Comparison of ENCODE assay signal across 11 mouse cellular contexts in genomic region chr8:111565784-111566191, GRCm38 (mm10). TPM values are rescaled to one million over a fixed set of nuclear protein-coding genes. Genes with fewer than 3 reads are reported as not detected.
DNase-seq lines count a peak whose midpoint lies in the region; ATAC-seq lines count a peak whose summit lies in the region.
"Had no signal": no experiment of that assay in that cellular context is flagged by ENCODE, and none has a peak within 500 bp of the region (broad histone marks: within the 10 kb centered on the region; RNA-seq: fewer than 3 reads in every experiment).

No protein-coding gene starts in this region.

- H3K36me3 ChIP-seq in heart, embryonic 15.5 days = no peaks in the 10 kb centered on the region
- no peaks in the 10 kb centered on the region for H3K36me3 ChIP-seq in liver, embryonic 15.5 days (replicated peaks)

- 0 out of 2 replicates have a peak overlapping the region, but pooled peaks have one; percentile 39 for H3K27ac ChIP-seq in heart, embryonic 15.5 days
- H3K27ac ChIP-seq in liver, embryonic 15.5 days (replicated peaks) = peak overlapping the region; percentile 66

- no peak overlapping the region; the same call in 1 of the 2 replicates for H3K4me2 ChIP-seq in heart, embryonic 15.5 days
- peak overlapping the region; percentile 44 for H3K4me2 ChIP-seq in liver, embryonic 15.5 days

- WGBS in heart, embryonic 15.5 days = 24% methylated on average over 5 of the region's 5 CpGs
- 13% methylated on average over 5 of the region's 5 CpGs for WGBS in liver, embryonic 15.5 days (ENCODE audit: insufficient replicate concordance)

- H3K4me1 ChIP-seq in heart, embryonic 15.5 days (replicated peaks) = peaks cover 42% of the 10 kb centered on the region
- H3K4me1 ChIP-seq in liver, embryonic 15.5 days (replicated peaks) = peaks cover 71% of the 10 kb centered on the region

- no peak for DNase-seq in heart, postnatal 10 days
- peak; percentile 37 for DNase-seq in thymus, postnatal 4 days
- DNase-seq in thymus, postnatal 14 days = no peak
- DNase-seq in layer of hippocampus, postnatal 36 days = no peak
- no peak for DNase-seq in retina, embryonic 14.5 days (ENCODE audit: low spot score)
- DNase-seq: adrenal gland, postnatal 14 days; kidney, adult 2 months; thymus, postnatal 36 days had no signal

- ATAC-seq in heart, embryonic 15.5 days (replicated peaks; ENCODE audit: insufficient number of reproducible peaks, insufficient read depth, low FRiP score, low read depth) = no peak
- peak; percentile 69 for ATAC-seq in liver, embryonic 15.5 days (ENCODE audit: insufficient read depth)

- intact Hi-C loops in heart, postnatal 10 days (cut with DNase I) = no loop called here

- H3K4me3 ChIP-seq in heart, embryonic 15.5 days = no peak overlapping the region
- no peak overlapping the region for H3K4me3 ChIP-seq in liver, embryonic 15.5 days (replicated peaks)
- H3K4me3 ChIP-seq: layer of hippocampus, adult 2 months had no signal

- H3K9ac ChIP-seq in heart, embryonic 15.5 days = no peak overlapping the region
- no peak overlapping the region for H3K9ac ChIP-seq in liver, embryonic 15.5 days

- H3K9me3 ChIP-seq in heart, embryonic 15.5 days (replicated peaks) = no peaks in the 10 kb centered on the region
- H3K9me3 ChIP-seq in liver, embryonic 15.5 days (replicated peaks) = no peaks in the 10 kb centered on the region

- no peaks in the 10 kb centered on the region for H3K27me3 ChIP-seq in heart, embryonic 15.5 days
- no peaks in the 10 kb centered on the region for H3K27me3 ChIP-seq in liver, embryonic 15.5 days

RNA-seq across cellular contexts. Expression of gene Znrf1, which starts 29.9 kb away (rescaled TPM):
- polyA plus RNA-seq in heart, embryonic 15.5 days (2015; fragmentation: Nextera tagmentation; extraction: Ambion mirVana) = 21.9 and 31.0 TPM in 2 replicates
- 10 to 100 TPM; 66.2 to 69.2 TPM for total RNA-seq in heart, postnatal 10 days (2021)
- polyA plus RNA-seq in liver, embryonic 15.5 days (2015; fragmentation: Nextera tagmentation; extraction: Ambion mirVana) = 6.6 and 8.6 TPM in 2 replicates
- total RNA-seq in layer of hippocampus, postnatal 36 days (2021) = 100 to 1,000 TPM; 110 to 118 TPM

RNA-seq across cellular contexts. Expression of gene Wdr59, which starts 43.9 kb away (rescaled TPM):
- polyA plus RNA-seq in heart, embryonic 15.5 days (2015; fragmentation: Nextera tagmentation; extraction: Ambion mirVana) = 3.4 and 4.4 TPM in 2 replicates
- 10 to 100 TPM in 1 of 2 experiments, 1 to 10 TPM in 1; 10.0 to 10.2 TPM for total RNA-seq in heart, postnatal 10 days (2021)
- polyA plus RNA-seq in liver, embryonic 15.5 days (2015; fragmentation: Nextera tagmentation; extraction: Ambion mirVana) = 1.6 and 1.7 TPM in 2 replicates
- total RNA-seq in layer of hippocampus, postnatal 36 days (2021) = 10 to 100 TPM; 23.2 to 24.9 TPM
